Mouse (Mus musculus) limb, embryonic 13.5 days (tissue): ENCODE measurements around the gene Syt15. TPM values are rescaled to one million over a fixed set of nuclear protein-coding genes. Genes with fewer than 3 reads are reported as not detected.
"Not testable (repeated sequence)": the region's sequence is repeated elsewhere in the genome, so short reads cannot be mapped to it uniquely, and the experiment has no call there.

Source experiments
- ATAC-seq: fragments of 200-750 bp; cut with Nextera tagmentation; 2 replicates; pipeline ENCODE4 v1.8.0; 2017; ENCODE audit warnings: low read depth, moderate number of reproducible peaks, moderate TSS enrichment; ENCODE audit not compliant: low FRiP score
- H3K27ac ChIP-seq: fragments of 300-500 bp; sonication (generic); 2 replicates; pipeline ENCODE4 v1.5.1; 2015; ENCODE audit warnings: inconsistent platforms, mild to moderate bottlenecking, moderate library complexity
- H3K27me3 ChIP-seq: fragments of 300-500 bp; sonication (generic); 2 replicates; pipeline ENCODE4 v1.6.1; 2015; ENCODE audit warnings: mild to moderate bottlenecking, inconsistent platforms
- H3K36me3 ChIP-seq: fragments of 300-500 bp; sonication (generic); 2 replicates; pipeline ENCODE4 v1.6.1; 2015; ENCODE audit warnings: inconsistent platforms, mild to moderate bottlenecking, moderate library complexity
- H3K4me1 ChIP-seq: fragments of 300-500 bp; sonication (generic); 2 replicates; pipeline ENCODE4 v1.6.1; 2015; ENCODE audit warnings: inconsistent platforms
- H3K4me2 ChIP-seq: fragments of 300-500 bp; sonication (generic); replicated peaks from 2 replicates; pipeline ENCODE4 v1.6.1; 2015; ENCODE audit warnings: inconsistent platforms, mild to moderate bottlenecking, moderate library complexity
- H3K4me3 ChIP-seq: fragments of 300-500 bp; sonication (generic); 2 replicates; pipeline ENCODE4 v1.5.1; 2015; ENCODE audit warnings: moderate library complexity, mild to moderate bottlenecking, inconsistent platforms
- H3K9ac ChIP-seq: fragments of 300-500 bp; sonication (generic); 2 replicates; pipeline ENCODE4 v1.6.1; 2015; ENCODE audit warnings: mild to moderate bottlenecking, inconsistent platforms
- H3K9me3 ChIP-seq: fragments of 300-500 bp; sonication (generic); 2 replicates; pipeline ENCODE4 v1.6.1; 2016; ENCODE audit warnings: inconsistent platforms
- WGBS: fragments of 180-500 bp; shearing (Covaris S2); methylation state at CpG from one replicate; pipeline ENCODE4 v1.1.7; 2015; 5-methylcytosine and 5-hydroxymethylcytosine counted together
- polyA plus RNA-seq: library from polyadenylated mRNA; unstranded; fragments of >200 nt; fragmentation: Nextera tagmentation; extraction: Ambion mirVana; gene quantifications from 2 replicates; pipeline ENCODE4 v1.2.1, GENCODE M21; 2015

The Syt15 gene
- polyA plus RNA-seq, 1 experiment from 2014 or later: 0.39 TPM

DNA sequence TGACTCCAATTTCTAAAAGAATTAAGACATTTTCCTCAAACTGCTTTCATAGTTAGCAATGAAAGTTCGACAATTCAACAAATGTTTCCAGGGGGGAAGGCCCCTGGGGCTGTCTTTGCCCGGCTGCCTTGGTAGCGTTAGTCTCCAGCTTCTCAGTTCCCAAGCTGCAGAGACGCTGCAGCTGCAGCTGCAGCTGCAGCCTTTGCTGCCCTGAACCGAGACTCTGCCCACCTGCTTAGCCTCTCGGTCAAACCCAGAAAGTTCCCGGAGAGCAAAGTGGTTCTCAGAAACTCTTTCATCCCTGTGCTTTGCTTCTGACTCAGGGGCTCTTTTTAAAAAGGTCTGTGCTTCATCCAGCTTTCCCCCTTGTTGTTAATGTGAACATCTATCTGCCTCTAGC lies 12.9 kb downstream of the Syt15 start:
- H3K27me3 ChIP-seq: no peaks in the 10 kb centered on the region
- H3K4me3 ChIP-seq: no peak overlapping the region
- H3K4me2 ChIP-seq: no peak overlapping the region
- no peaks in the 10 kb centered on the region for H3K9me3 ChIP-seq
- H3K36me3 ChIP-seq: peaks cover 3% of the 10 kb centered on the region; the same call in 1 of the 2 replicates
- H3K27ac ChIP-seq: no peak overlapping the region
- WGBS: 60% methylated on average over 7 of the region's 7 CpGs
- no peak overlapping the region for H3K9ac ChIP-seq
- ATAC-seq: no peak
- peaks cover 5% of the 10 kb centered on the region; the same call in 1 of the 2 replicates for H3K4me1 ChIP-seq

DNA sequence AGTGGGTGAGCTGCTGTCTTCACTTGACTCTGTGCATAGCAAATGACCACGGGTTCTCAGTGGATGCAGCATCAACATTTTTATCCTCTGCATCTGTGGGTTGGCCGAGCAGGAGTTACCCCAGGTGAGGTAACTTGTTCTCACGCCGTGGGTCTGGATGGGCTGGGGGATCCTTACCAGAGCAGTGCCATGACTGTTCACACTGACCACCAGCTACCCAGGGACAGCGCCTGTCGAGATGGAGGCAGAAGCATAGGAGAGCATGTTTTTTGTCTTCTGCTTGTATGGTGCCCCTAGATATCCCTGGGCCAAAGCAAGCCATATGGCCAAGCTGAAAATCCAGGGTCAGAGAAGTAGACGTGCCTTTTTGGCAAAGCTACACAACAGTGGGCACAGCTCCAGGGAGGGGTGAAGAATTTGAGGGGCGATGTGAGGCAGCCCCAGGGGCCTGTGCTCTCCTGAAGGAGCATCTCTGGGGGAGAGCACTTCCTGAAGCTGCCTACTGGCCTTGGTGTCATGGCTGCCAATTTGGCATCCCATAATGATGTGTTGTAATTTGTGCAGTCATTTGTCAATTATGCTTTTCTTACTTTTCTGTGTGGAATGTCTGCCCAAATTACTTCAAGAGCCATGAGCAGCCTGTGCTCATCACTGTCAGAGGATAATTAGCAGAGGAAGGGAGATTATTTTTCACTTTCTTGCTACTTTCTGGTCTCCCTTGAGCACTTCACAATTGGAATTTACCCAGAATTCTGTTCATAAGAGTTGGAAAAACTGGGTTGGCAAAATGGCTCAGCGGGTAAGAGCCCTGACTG lies 13.7 kb downstream of the Syt15 start:
- Histone ChIP-seq H3K9me3 (no peaks in the 10 kb centered on the region), H3K9ac (no peak overlapping the region), H3K27ac (no peak overlapping the region), H3K4me3 (no peak overlapping the region), H3K36me3 (peaks cover 3% of the 10 kb centered on the region; the same call in 1 of the 2 replicates), H3K4me1 (peaks cover 5% of the 10 kb centered on the region; the same call in 1 of the 2 replicates), H3K4me2 (no peak overlapping the region), H3K27me3 (no peaks in the 10 kb centered on the region)
- ATAC-seq: no peak
- 84% methylated on average over 9 of the region's 9 CpGs for WGBS

DNA sequence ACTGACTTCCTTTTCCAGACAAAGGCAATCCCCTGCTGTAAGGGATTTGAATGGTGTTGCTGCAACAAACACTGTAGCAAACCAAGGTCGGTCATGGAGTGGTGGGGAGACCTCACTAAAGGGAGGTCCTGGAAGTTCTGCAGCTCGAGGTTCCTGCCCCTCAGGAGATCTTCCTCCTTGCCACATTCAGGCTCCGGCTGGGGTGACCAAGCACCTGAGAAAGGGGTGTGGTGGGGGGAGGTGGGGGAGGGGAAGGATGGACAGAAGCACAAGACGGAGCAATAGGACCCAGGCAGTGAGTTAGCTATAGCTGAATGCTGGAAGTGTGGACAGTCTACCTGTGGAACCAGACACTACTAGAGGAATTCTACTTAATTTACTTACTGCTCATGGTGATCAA lies 14.5 kb downstream of the Syt15 start:
- ATAC-seq: no peak
- Histone ChIP-seq H3K4me3 (no peak overlapping the region), H3K9me3 (no peaks in the 10 kb centered on the region), H3K27me3 (no peaks in the 10 kb centered on the region), H3K9ac (no peak overlapping the region), H3K4me1 (peaks cover 5% of the 10 kb centered on the region; the same call in 1 of the 2 replicates), H3K36me3 (peaks cover 8% of the 10 kb centered on the region), H3K27ac (no peak overlapping the region), H3K4me2 (no peak overlapping the region)
- 73% methylated on average over 4 of the region's 4 CpGs for WGBS

DNA sequence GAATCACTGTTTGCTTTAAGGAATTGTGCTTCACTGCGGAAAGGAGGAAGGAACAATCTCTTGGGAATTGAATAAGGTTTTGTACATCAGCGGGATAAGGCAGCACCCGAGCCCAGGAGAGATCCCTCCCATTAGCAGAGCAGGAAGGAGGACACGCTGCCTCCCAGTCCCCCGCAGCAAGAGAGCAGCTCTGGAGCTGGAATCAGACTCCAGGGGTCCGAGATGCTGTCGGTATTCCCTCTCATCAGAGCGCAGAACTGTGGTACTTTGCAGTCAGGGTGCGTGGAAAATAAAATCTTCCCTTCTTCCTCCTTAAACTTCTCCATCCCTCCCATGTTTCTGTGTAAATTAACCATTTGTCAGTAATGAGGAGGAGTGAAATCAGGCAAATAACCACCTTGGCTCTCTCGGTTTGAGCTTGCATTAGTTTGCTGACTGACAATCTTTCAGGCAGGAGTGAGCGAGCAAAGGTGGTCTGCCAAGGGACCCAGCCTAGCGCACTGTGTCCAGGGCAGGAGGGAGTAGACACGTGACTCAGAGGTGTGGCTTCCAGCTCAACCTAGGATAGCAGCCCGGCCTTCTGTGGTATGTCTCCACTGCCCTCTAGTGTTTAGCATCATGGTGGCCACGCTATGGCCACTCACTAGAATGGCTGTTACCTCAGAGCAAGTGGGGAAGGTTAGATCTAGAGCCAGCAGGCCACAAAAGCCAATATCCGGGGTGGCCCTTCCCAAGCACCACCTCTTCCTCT lies 15.4 kb downstream of the Syt15 start:
- H3K27ac ChIP-seq: no peak overlapping the region
- peak overlapping the region; percentile 55 for H3K9ac ChIP-seq
- peak overlapping the region; percentile 34 for H3K4me3 ChIP-seq
- peak overlapping the region; percentile 68 for H3K4me2 ChIP-seq
- peak; percentile 96 for ATAC-seq
- H3K27me3 ChIP-seq: no peaks in the 10 kb centered on the region
- 5% methylated on average over 16 of the region's 16 CpGs for WGBS
- H3K36me3 ChIP-seq: peaks cover 8% of the 10 kb centered on the region
- no peaks in the 10 kb centered on the region for H3K9me3 ChIP-seq
- H3K4me1 ChIP-seq: peaks cover 5% of the 10 kb centered on the region; the same call in 1 of the 2 replicates

DNA sequence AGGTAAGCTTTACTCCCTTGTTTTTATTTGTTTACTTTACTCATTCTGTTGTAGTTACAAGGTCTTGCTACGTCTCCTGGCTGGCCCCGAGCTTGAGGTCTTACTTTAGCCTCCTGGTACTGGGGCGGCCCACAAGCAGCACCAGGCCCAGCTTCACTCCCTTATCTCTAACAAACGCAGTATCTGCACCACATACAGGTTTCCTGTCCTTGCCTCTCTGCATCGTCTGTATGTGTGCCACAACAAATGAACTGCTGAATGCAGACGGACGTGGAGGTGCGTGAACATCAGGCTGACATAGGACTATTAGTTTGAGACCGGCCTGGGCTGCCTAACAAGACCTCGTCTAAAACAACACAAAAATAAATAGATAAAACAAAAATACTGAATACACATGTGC lies 20.9 kb downstream of the Syt15 start:
- Histone ChIP-seq H3K9ac (no peak overlapping the region), H3K4me2 (no peak overlapping the region), H3K27ac (no peak overlapping the region), H3K4me3 (no peak overlapping the region), H3K27me3 (no peaks in the 10 kb centered on the region), H3K4me1 (no peaks in the 10 kb centered on the region), H3K36me3 (peaks cover 8% of the 10 kb centered on the region), H3K9me3 (no peaks in the 10 kb centered on the region)
- WGBS: 82% methylated on average over 10 of the region's 10 CpGs
- ATAC-seq: no peak

DNA sequence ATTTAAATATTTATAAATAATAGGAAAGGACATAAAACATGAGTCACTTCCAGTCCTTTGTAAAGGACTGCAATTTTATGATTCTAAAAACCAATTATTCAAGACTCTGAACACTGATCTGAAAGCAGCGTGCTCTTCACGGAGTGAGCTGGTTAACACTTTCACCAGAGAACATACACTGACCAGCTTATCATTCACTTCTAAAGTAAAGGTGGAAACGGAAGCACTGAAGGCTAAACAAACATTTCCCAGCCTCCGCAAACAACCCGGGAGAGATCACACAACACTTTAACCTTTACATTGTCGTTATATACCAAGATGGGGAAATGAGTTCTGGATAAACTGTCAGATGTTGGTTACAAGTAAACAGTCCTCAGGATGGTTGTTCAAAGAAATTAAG lies 21.3 kb downstream of the Syt15 start:
- no peaks in the 10 kb centered on the region for H3K9me3 ChIP-seq
- H3K27ac ChIP-seq: no peak overlapping the region
- H3K9ac ChIP-seq: no peak overlapping the region
- H3K4me3 ChIP-seq: no peak overlapping the region
- no peaks in the 10 kb centered on the region for H3K27me3 ChIP-seq
- no peaks in the 10 kb centered on the region for H3K4me1 ChIP-seq
- ATAC-seq: no peak
- 82% methylated on average over 6 of the region's 6 CpGs for WGBS
- H3K36me3 ChIP-seq: peaks cover 8% of the 10 kb centered on the region
- H3K4me2 ChIP-seq: no peak overlapping the region

DNA sequence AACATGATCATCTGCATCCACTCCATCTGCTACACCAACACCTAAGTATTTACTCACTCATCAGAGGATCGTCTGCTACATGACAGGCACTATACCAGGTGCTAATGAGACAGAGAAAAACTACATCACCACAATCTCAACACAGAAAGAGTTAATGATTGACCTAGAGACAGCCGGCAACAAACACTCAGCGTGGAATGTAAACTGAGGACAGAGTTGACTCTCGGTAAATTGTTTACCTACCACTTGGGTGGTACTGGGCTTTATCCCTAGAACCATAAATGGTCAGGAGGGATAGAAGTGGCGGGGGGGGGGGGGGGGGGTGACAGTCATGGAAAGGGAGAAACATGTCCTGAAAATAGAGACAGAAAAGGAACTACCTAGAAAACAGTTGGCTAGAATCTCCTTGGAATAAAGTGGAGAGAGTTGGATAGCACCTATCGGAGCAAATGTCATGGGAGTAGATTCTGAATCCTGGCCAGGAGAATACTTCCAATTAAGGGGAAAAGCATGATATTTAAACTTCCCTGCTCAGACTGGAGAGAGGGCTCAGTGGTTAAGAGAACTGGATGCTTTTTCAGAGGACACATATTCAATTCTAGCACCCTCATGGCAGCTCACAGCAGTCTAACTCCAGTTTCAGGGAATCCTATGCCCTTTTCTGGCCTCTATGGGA lies 33.2 kb downstream of the Syt15 start:
- H3K9me3 ChIP-seq: no peaks in the 10 kb centered on the region
- ATAC-seq: no peak
- no peaks in the 10 kb centered on the region for H3K27me3 ChIP-seq
- 47% methylated on average over 5 of the region's 6 CpGs for WGBS
- no peaks in the 10 kb centered on the region for H3K4me1 ChIP-seq
- no peak overlapping the region for H3K4me3 ChIP-seq
- no peak overlapping the region for H3K9ac ChIP-seq
- H3K27ac ChIP-seq: no peak overlapping the region
- H3K36me3 ChIP-seq: 0 out of 2 replicates have a peak, but pooled peaks cover 3% of the 10 kb centered on the region
- no peak overlapping the region for H3K4me2 ChIP-seq

DNA sequence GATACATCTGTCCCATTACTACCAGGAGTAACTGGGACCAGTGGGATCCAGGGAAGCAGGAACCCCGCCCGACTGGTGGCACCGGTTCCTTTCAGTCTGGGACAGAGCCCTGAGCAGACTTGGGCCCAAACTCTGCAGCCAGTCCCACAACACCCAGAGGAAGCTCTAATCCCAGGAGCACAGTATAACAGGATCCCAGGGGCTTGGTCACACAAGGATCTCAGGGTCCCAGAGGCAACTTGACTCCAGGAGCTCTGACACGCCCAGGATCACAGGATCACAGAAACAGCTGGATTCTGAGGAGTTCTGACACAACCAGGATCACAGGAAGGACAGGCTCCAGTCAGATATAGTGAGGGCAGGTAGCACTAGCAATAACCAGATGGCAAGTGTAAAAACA lies 33.9 kb downstream of the Syt15 start:
- ATAC-seq: no peak
- H3K4me2 ChIP-seq: no peak overlapping the region
- H3K4me3 ChIP-seq: no peak overlapping the region

DNA sequence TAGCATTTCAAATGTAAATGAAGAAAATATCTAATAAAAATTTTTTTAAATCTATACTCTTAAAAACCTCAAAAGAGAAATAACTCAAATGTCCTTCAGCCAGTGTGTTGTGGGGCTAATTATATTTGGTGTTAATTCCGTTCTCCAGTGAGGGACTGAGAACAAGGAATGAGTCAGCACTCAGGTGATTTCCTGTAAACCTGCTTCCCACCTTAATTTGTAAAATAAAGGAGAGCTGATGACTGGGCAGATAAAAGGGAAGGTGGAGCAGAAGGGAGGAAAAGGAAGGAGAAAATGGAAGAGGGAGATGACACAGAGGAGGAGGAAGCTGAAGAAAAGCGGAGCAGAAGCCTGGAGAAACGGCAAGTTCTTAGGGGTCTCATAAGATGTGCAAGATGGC lies 39.1 kb downstream of the Syt15 start:
- 57% methylated on average over 3 of the region's 3 CpGs for WGBS
- not testable (repeated sequence) for ATAC-seq

More for the DNA sequence above, 33.9 kb downstream of the Syt15 start:
- no peak overlapping the region for H3K9ac ChIP-seq
- 0 out of 2 replicates have a peak, but pooled peaks cover 3% of the 10 kb centered on the region for H3K36me3 ChIP-seq
- no peak overlapping the region for H3K27ac ChIP-seq
- H3K9me3 ChIP-seq: no peaks in the 10 kb centered on the region
- WGBS: 78% methylated on average over 4 of the region's 4 CpGs
- no peaks in the 10 kb centered on the region for H3K27me3 ChIP-seq
- H3K4me1 ChIP-seq: no peaks in the 10 kb centered on the region

DNA sequence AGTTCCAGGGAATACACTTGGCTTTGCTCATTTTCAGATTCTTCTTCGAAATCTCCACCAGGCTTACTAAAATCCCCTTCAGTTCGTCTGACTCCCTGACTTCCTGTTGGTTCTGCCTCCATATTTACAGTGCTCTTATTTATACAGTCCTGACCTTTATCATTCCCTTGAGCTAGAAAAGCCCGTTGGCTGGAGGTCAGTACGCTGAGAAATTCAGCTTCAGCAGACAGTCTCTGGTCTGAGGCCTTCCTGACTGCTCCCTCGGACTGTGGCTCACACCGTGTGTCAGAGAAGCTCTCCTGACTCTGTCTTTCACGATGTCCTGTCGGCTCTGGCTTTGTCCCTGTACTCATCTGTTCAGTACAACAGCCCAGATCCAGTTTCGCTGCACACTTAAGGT lies 48.7 kb downstream of the Syt15 start:
- H3K4me1 ChIP-seq: no peaks in the 10 kb centered on the region
- no peaks in the 10 kb centered on the region for H3K27me3 ChIP-seq
- no peak overlapping the region for H3K4me2 ChIP-seq
- WGBS: 72% methylated on average over 9 of the region's 9 CpGs
- no peak overlapping the region for H3K9ac ChIP-seq
- no peaks in the 10 kb centered on the region for H3K9me3 ChIP-seq
- H3K4me3 ChIP-seq: no peak overlapping the region
- H3K36me3 ChIP-seq: peaks cover 5% of the 10 kb centered on the region; the same call in 1 of the 2 replicates
- no peak for ATAC-seq
- no peak overlapping the region for H3K27ac ChIP-seq

More for the DNA sequence above, 39.1 kb downstream of the Syt15 start:
- not testable (repeated sequence) for H3K4me3 ChIP-seq, H3K9me3 ChIP-seq, H3K9ac ChIP-seq, H3K4me1 ChIP-seq, H3K4me2 ChIP-seq, H3K27ac ChIP-seq, H3K36me3 ChIP-seq, H3K27me3 ChIP-seq

DNA sequence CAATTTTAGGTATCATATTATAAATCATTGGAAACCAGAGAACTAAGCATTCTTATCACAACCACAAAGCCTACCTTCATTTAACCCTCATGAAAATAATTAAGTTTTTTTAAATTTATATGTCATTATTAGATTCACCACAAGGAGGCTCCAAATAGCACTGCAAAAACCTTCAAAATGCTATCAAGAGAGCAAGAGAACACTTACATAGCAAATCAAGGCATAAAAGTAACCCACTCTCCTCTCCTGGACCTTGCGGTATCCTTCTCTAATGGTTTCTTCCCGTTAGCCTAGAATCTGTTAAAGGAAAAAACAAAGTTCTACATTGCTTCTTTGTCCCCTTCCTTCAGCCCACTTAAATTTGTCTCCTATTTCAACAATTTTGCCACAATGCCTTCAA lies 53.9 kb downstream of the Syt15 start:
- H3K4me1 ChIP-seq: no peaks in the 10 kb centered on the region
- H3K27ac ChIP-seq: no peak overlapping the region
- no peaks in the 10 kb centered on the region for H3K27me3 ChIP-seq
- H3K4me3 ChIP-seq: no peak overlapping the region
- H3K9me3 ChIP-seq: no peaks in the 10 kb centered on the region
- H3K4me2 ChIP-seq: no peak overlapping the region
- no peak overlapping the region for H3K9ac ChIP-seq
- no peak for ATAC-seq
- WGBS: 55% methylated on average over 2 of the region's 2 CpGs
- H3K36me3 ChIP-seq: no peaks in the 10 kb centered on the region

DNA sequence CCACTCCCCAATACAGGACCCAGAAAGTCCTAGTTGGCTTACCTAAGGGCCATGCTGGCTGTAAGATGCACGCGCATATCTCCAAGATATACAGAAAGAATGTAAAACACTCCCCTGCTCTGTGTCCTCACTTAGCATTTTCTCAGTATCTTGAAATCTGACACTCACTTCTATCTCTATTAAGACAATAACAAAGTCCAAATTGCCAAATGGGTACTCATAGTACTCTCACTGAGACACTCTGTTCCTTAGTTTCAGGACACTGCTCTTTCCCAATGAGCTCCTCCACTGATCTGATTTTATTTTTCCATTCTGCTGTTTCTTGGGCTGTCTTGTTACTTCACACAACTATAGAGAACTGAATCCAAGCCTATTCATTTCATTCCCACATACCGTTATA lies 54.7 kb downstream of the Syt15 start:
- no peaks in the 10 kb centered on the region for H3K27me3 ChIP-seq
- H3K4me2 ChIP-seq: no peak overlapping the region
- no peaks in the 10 kb centered on the region for H3K4me1 ChIP-seq
- H3K9ac ChIP-seq: no peak overlapping the region
- H3K36me3 ChIP-seq: no peaks in the 10 kb centered on the region
- 95% methylated on average over 3 of the region's 3 CpGs for WGBS
- no peak overlapping the region for H3K27ac ChIP-seq
- H3K9me3 ChIP-seq: no peaks in the 10 kb centered on the region
- no peak for ATAC-seq
- no peak overlapping the region for H3K4me3 ChIP-seq
